8 mouse cellular contexts compared by ENCODE assay signal in the genomic region with DNA sequence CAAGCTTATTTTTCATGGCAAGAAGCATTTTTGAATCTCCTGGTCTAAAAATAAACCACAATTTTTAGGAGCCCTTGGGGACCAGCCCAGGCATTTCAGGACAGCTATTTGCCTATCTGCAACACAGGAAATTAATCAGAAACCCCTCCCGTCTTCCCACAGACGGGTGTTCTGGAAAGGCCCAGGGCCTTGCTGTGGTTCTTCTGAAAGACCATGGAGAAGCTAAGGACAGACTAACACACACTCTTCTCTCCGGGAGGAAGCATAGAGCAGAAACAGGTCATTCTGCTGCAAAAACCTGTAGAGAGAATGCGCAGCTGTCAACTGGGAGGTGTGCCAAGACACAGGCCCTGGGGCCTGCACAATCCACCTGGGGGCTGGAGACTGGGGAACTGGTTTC. TPM values are rescaled to one million over a fixed set of nuclear protein-coding genes. Genes with fewer than 3 reads are reported as not detected.
DNase-seq lines count a peak whose midpoint lies in the region; ATAC-seq lines count a peak whose summit lies in the region.

No protein-coding gene starts in this region.

- H3K36me3 ChIP-seq in kidney, embryonic 16.5 days (ENCODE audit: insufficient read depth, low read length): no peaks in the 10 kb centered on the region
- H3K36me3 ChIP-seq in forebrain, embryonic 12.5 days (replicated peaks): no peaks in the 10 kb centered on the region

- H3K9ac ChIP-seq in kidney, embryonic 16.5 days (replicated peaks; ENCODE audit: low read length): no peak overlapping the region
- H3K9ac ChIP-seq in forebrain, embryonic 12.5 days: no peak overlapping the region

- H3K4me2 ChIP-seq in kidney, embryonic 16.5 days (replicated peaks; ENCODE audit: low read depth, low read length): no peak overlapping the region
- H3K4me2 ChIP-seq in forebrain, embryonic 12.5 days: no peak overlapping the region

- H3K9me3 ChIP-seq in kidney, embryonic 16.5 days (ENCODE audit: low read length): no peaks in the 10 kb centered on the region
- H3K9me3 ChIP-seq in forebrain, embryonic 12.5 days: no peaks in the 10 kb centered on the region

- peaks cover 42% of the 10 kb centered on the region for H3K4me1 ChIP-seq in brown adipose tissue, adult 24 weeks (ENCODE audit: control insufficient read depth, insufficient read depth, insufficient read length, low read length)
- peaks cover 43% of the 10 kb centered on the region for H3K4me1 ChIP-seq in kidney, embryonic 16.5 days (ENCODE audit: insufficient read depth, low read length)
- H3K4me1 ChIP-seq in forebrain, embryonic 12.5 days: peaks cover 25% of the 10 kb centered on the region

- no peak overlapping the region for H3K4me3 ChIP-seq in brown adipose tissue, adult 24 weeks (ENCODE audit: insufficient read depth, low read depth, low read length)
- H3K4me3 ChIP-seq in kidney, embryonic 16.5 days (ENCODE audit: low read length): no peak overlapping the region
- no peak overlapping the region for H3K4me3 ChIP-seq in forebrain, embryonic 12.5 days (replicated peaks)

- WGBS in kidney, embryonic 16.5 days: 48% methylated on average over 4 of the region's 4 CpGs
- WGBS in forebrain, embryonic 12.5 days: 78% methylated on average over 4 of the region's 4 CpGs

- DNase-seq in cerebellum, adult 11 months: peak; percentile 77
- DNase-seq in heart, adult 8-10 months (ENCODE audit: low spot score): peak; percentile 70
- no peak for DNase-seq in urinary bladder, postnatal 10 days (ENCODE audit: low spot score)
- no peak for DNase-seq in layer of hippocampus, postnatal 36 days

- H3K27me3 ChIP-seq in kidney, embryonic 16.5 days (ENCODE audit: insufficient read depth, low read length): peaks cover 5% of the 10 kb centered on the region; the same call in 1 of the 2 replicates
- peaks cover 42% of the 10 kb centered on the region for H3K27me3 ChIP-seq in forebrain, embryonic 12.5 days

- H3K27ac ChIP-seq in brown adipose tissue, adult 24 weeks (replicated peaks; ENCODE audit: low read depth, low read length): peak overlapping the region; percentile 65
- H3K27ac ChIP-seq in kidney, embryonic 16.5 days (ENCODE audit: low read length): peak overlapping the region; percentile 64
- no peak overlapping the region for H3K27ac ChIP-seq in forebrain, embryonic 12.5 days

- ATAC-seq in cerebellum, adult (ENCODE audit: insufficient number of reproducible peaks, low FRiP score, low TSS enrichment): no peak
- ATAC-seq in kidney, embryonic 16.5 days (ENCODE audit: low FRiP score, low TSS enrichment): no peak
- no peak for ATAC-seq in forebrain, embryonic 12.5 days (ENCODE audit: low FRiP score)

RNA-seq across cellular contexts. Expression of a gene that starts 3.3 kb away (rescaled TPM):
- polyA plus RNA-seq in brown adipose tissue, adult 24 weeks (2012; ENCODE audit: insufficient read depth, insufficient read length, missing spikeins): 21.0 and 34.3 TPM in 2 replicates
- 10 to 100 TPM; 28.3 to 48.0 (median 38.1) TPM for total RNA-seq in heart, adult 8-10 months (2022)
- 131 and 152 TPM in 2 replicates for polyA plus RNA-seq in kidney, embryonic 16.5 days (2015; fragmentation: Nextera tagmentation; extraction: Ambion mirVana)
- polyA plus RNA-seq in forebrain, embryonic 12.5 days (2016; fragmentation: Nextera tagmentation; extraction: Ambion mirVana): 83.6 and 101 TPM in 2 replicates
- total RNA-seq in layer of hippocampus, postnatal 36 days (2021): 100 to 1,000 TPM in 1 of 2 experiments, 10 to 100 TPM in 1; 95.2 to 111 TPM

RNA-seq across cellular contexts. Expression of a gene that starts 4.2 kb away (rescaled TPM):
- not detected in 2 replicates for polyA plus RNA-seq in brown adipose tissue, adult 24 weeks (2012; ENCODE audit: insufficient read depth, insufficient read length, missing spikeins)
- under 1 TPM in 3 of 4 experiments, not detected in 1; 0.24 to 0.60 (median 0.41) TPM for total RNA-seq in heart, adult 8-10 months (2022)
- polyA plus RNA-seq in kidney, embryonic 16.5 days (2015; fragmentation: Nextera tagmentation; extraction: Ambion mirVana): 0.35 and 0.46 TPM in 2 replicates
- polyA plus RNA-seq in forebrain, embryonic 12.5 days (2016; fragmentation: Nextera tagmentation; extraction: Ambion mirVana): 0.18 TPM in 1 of 2 replicates, not detected in the other
- total RNA-seq in layer of hippocampus, postnatal 36 days (2021): under 1 TPM; 0.51 to 0.65 TPM

RNA-seq across cellular contexts. Expression of a gene that starts 42.9 kb away (rescaled TPM):
- polyA plus RNA-seq in brown adipose tissue, adult 24 weeks (2012; ENCODE audit: insufficient read depth, insufficient read length, missing spikeins): not detected in 2 replicates
- total RNA-seq in heart, adult 8-10 months (2022): not detected
- 0.44 and 0.72 TPM in 2 replicates for polyA plus RNA-seq in kidney, embryonic 16.5 days (2015; fragmentation: Nextera tagmentation; extraction: Ambion mirVana)
- 0.23 and 0.59 TPM in 2 replicates for polyA plus RNA-seq in forebrain, embryonic 12.5 days (2016; fragmentation: Nextera tagmentation; extraction: Ambion mirVana)
- total RNA-seq in layer of hippocampus, postnatal 36 days (2021): under 1 TPM; 0.12 to 0.28 TPM

Comparison
In these comparisons a context has a peak if more than half of its experiments do, and no peak if none do; other contexts are left out.
1. DNase-seq: peak in cerebellum, adult 11 months (single experiment) and heart, adult 8-10 months (single experiment); none in urinary bladder, postnatal 10 days (single experiment) and layer of hippocampus, postnatal 36 days (0 of 2).